Mouse (Mus musculus): ENCODE data around the gene G2e3. TPM values are rescaled to one million over a fixed set of nuclear protein-coding genes. Genes with fewer than 3 reads are reported as not detected.

G2e3 gene
- 1 to 10 TPM; 6.8 to 8.4 (median 8.0) TPM for total RNA-seq (2022)

GRCm38 (mm10) chr12:51347988-51348697, at the start of gene G2e3:
TSS of gene G2e3 (plus strand) at chr12:51348061.
- DNase-seq (ENCODE audit: low spot score in 2 of 2): peak; percentile 66 to 77

DNA sequence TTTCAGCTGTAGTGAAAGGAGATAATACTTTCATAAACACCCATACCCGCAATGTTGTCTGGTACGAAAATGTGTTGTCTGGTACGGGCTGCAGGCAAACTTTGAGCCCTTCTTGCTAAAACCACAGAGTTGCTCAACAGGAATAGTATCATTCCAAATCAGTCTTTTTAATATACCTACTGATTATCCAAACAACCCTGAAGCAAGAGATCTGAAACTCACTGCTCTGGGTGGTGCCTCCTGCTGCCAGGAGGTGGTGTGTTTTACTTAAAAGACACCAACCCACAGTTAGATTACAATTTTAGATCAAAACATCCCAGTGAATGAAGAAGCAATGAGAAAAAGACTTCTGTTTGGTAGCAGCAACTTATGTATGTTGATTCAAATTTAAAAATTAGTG, 24.3 kb upstream of the G2e3 start:
- no peak for DNase-seq (ENCODE audit: low spot score in 2 of 2)

GRCm38 (mm10) chr12:51326819-51327218, 21.0 kb upstream of the G2e3 start:
- DNase-seq (ENCODE audit: low spot score in 2 of 2): no peak

- DNase-seq (ENCODE audit: low spot score in 2 of 2): no peak
These were observed 10.8 kb upstream of the G2e3 start for GRCm38 (mm10) chr12:51337014-51337413.

DNA sequence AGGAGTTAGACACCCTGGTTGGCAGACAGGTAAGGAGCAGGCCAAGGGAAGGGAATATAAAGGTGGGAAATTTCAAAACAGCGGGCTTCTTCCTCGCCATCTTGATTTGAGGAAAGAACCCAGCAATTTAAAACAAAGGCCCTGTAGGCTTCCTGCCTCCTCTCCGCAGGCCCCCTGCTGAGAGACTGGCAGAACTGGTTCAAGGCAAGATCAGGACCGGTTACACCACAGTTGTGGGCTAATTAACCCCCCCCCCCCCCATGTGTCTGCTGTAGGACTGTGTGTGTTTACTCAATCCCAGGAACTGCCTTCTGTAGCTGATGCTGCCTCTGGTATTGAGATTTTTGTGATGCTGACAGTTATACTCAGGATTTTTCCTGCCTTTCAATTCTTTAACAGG, 1.7 kb upstream of the G2e3 start:
- DNase-seq (ENCODE audit: low spot score in 2 of 2): no peak

DNA sequence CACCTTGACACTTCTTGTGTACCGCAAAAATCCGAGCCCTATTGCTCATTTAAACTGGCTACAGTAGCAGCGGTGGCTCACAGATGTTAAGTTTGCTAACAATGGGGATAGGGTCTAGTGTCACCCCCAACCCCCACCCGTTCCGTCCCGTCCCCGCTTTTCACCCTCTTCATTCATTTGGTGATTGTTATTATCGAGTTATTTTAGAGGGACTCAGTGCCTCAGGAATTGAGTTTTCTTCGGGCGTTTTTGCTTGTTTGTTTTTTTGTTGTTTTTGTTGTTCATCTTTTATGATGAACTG, 787 bp downstream of the G2e3 start:
- DNase-seq (ENCODE audit: low spot score in 2 of 2): no peak

DNA sequence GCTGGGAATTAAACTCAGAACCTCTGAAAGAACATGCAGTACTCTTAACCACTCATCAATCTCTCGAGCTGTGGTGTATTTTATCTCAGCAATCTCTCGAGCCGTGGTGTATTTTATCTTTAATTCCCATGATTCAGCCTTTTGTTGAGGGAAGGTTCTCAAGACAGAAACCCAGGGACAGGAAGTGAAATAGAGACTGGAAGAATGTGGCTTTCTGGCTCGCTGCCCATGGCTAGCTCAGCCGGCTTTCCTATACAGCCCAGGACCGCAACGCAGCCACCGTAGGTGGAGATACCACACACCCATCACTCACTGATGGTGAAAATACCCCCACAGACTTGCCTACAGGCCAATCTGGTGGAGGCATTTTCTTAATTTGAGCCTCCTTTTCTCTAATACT, 7.4 kb downstream of the G2e3 start:
- DNase-seq (ENCODE audit: low spot score in 2 of 2): no peak

- no peak for DNase-seq (ENCODE audit: low spot score in 2 of 2)
These were observed 13.4 kb downstream of the G2e3 start for GRCm38 (mm10) chr12:51361294-51361693.

DNA sequence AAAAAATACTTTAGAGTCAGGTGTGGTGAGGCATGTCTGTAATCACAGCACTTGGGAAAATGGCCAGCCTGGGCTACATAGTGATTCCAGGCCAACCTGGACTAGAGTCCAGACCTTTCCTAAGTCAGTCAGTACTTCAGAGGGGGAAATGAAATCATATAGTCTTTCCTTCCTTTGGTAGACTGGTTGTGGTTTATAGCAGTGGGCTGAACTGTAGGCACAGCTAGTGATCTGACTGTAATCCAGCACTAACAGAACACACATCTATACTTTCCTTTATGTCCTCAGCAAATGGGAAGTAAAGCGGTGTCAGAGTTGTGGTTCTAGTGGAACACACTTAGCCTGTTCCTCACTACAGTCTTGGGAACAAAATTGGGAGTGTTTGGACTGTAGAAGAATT, 15.0 kb downstream of the G2e3 start:
- DNase-seq (ENCODE audit: low spot score in 2 of 2): no peak

- DNase-seq (ENCODE audit: low spot score in 2 of 2): no peak
These were observed 20.6 kb downstream of the G2e3 start for GRCm38 (mm10) chr12:51368504-51368903.

GRCm38 (mm10) chr12:51377003-51377887, 29.4 kb downstream of the G2e3 start, which contains the start of gene Scfd1:
TSS of gene Scfd1 (plus strand) at chr12:51377510.
- peak; percentile 87 to 92 for DNase-seq (ENCODE audit: low spot score in 2 of 2)

GRCm38 (mm10) chr12:51377888-51378190, 30.0 kb downstream of the G2e3 start:
- no peak for DNase-seq (ENCODE audit: low spot score in 2 of 2)

GRCm38 (mm10) chr12:51399871-51400270, 52.0 kb downstream of the G2e3 start:
- DNase-seq (ENCODE audit: low spot score in 2 of 2): no peak

GRCm38 (mm10) chr12:51402060-51402698, 54.3 kb downstream of the G2e3 start:
- no peak for DNase-seq (ENCODE audit: low spot score in 2 of 2)

DNA sequence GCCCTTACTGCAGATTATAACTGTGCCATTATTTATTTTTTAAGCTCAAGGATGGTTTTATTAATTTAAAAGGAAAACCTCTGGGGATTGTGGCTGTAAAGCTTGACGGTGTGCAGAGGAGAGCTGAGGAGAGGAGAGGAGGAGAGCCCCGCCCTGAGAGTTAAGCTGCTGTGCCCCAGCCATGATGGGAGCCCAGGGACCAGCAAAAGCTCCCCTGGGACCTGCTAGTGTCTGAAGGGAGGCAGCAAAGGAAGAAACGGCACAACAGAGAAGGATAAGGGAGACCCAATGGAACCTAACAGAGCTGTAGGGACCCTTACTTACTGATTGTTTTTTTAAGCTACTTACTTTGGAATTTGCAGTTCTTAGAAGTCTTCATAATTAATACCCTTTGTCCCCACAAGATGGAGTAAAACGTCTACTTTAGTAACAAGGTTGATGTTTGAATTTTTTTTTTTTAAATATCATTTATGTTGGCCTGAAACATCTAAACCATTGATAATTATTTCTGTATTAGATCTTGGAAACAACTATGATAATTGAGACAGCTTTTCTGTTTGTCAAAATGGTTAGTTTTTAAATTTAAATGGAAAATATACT, 56.2 kb downstream of the G2e3 start:
- no peak for DNase-seq (ENCODE audit: low spot score in 2 of 2)

- no peak for DNase-seq (ENCODE audit: low spot score in 2 of 2)
These were observed 63.5 kb downstream of the G2e3 start for GRCm38 (mm10) chr12:51411362-51411761.

Other genes starting within 250 kb of the G2e3 start
- 10 to 100 TPM; 37.9 to 43.9 (median 42.1) TPM for gene Scfd1, start 29.4 kb downstream of the G2e3 start, total RNA-seq (2022)
- gene Coch, start 245.3 kb downstream of the G2e3 start, total RNA-seq (2022): 10 to 100 TPM; 27.4 to 31.2 (median 29.1) TPM